Mouse (Mus musculus): Measurements from ENCODE around the gene Fam19a1. TPM values are rescaled to one million over a fixed set of nuclear protein-coding genes. Genes with fewer than 3 reads are reported as not detected.

Fam19a1 gene
- total RNA-seq, 2 experiments from 2014 or later, result 0.12 TPM; not detected in 1

Other genes with a start within 250 kb of the Fam19a1 start
- not detected for gene 1700123L14Rik, start 53.1 kb downstream of the Fam19a1 start, total RNA-seq (2021)

Measured in heart, postnatal 4 days (tissue).